Mouse (Mus musculus) liver, adult (tissue): ENCODE measurements around the gene Bcr.

Experiments
- GATA4 ChIP-seq: IDR thresholded peaks from 2 replicates; pipeline ENCODE4 v1.6.1; 2014; ENCODE audit warnings: mild to moderate bottlenecking, low read length; ENCODE audit not compliant: insufficient replicate concordance

Bcr gene

GRCm38 (mm10) chr10:75130372-75131046, 70.1 kb downstream of the Bcr start:
- no peak for TF ChIP-seq GATA4

DNA sequence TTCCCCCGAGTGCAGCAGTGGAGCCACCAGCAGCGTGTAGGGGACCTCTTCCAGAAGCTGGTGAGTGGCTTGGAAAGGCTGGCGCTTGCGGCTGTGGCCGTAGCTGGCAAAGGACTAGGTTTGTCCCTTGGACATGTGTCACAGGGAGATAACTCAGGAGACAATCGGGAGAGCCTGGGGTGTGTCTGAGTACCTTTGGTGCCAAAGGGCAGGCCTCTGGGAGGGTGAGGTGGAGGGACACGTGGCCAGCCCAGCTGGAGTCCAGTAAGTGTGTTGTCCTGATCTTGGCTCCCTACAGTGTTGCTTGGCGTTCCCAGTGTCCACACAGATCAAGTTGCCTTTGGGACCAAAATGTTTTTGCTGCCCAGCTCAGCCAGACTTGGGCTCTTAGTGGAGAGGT, 71.2 kb downstream of the Bcr start:
- TF ChIP-seq GATA4: peak; percentile 43; the same call in 1 of the 2 replicates

DNA sequence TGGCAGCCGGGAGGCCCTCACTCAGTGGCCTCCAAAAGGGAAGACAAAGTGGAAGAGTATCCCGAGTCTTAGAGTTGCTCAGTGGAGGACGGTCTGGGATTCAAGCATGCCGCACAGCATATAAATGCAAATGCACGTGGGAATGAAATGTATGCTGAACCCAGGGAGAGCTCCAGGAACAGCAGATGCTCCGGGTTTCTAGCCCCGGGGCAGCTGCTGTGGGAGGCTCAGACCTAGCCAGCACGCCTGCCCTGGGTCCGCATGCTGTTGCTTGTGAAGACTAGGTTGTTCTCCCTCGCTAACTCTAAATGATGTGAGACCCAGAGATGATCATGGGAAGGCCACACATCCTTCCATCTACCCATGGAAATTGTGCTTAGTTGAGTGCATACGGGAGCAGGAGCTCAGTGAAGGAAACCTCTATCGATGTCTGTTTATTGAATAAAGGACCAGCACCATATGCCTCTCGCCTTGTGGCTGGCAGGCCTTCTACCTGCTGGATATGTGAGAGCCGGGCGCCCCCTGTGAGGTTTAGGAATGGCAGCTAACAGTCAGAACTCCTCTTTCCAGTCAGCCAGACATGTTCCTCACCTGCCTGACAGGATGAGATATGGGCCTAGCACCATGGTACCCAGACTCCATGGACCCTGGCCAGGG, 74.6 kb downstream of the Bcr start:
- no peak for TF ChIP-seq GATA4

- TF ChIP-seq GATA4: no peak
Measured at GRCm38 (mm10) chr10:75135518-75136162, 75.2 kb downstream of the Bcr start.

GRCm38 (mm10) chr10:75137148-75137547, 76.8 kb downstream of the Bcr start:
- TF ChIP-seq GATA4: no peak

GRCm38 (mm10) chr10:75145221-75145620, 84.8 kb downstream of the Bcr start:
- no peak for TF ChIP-seq GATA4

DNA sequence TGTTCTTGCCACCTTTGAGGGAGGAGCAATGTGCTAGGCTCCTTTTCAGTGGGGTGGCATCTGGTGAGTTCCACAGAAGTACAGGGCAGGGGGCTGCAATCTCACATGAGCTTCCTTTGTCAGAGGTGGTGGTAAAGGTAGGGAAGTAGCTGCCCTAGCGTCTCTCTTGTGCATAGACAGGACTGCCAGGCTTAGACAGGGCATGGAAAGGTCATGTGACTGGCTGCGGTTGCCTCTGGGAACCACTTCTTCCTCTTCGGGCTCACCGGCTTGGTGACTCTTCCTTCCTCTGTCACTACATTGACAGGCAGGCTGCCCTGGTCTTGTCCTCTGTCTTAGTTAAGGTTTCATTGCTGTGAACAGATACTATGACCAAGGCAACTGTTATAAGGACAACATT, 85.6 kb downstream of the Bcr start:
- TF ChIP-seq GATA4: no peak

GRCm38 (mm10) chr10:75146619-75147018, 86.2 kb downstream of the Bcr start:
- no peak for TF ChIP-seq GATA4

DNA sequence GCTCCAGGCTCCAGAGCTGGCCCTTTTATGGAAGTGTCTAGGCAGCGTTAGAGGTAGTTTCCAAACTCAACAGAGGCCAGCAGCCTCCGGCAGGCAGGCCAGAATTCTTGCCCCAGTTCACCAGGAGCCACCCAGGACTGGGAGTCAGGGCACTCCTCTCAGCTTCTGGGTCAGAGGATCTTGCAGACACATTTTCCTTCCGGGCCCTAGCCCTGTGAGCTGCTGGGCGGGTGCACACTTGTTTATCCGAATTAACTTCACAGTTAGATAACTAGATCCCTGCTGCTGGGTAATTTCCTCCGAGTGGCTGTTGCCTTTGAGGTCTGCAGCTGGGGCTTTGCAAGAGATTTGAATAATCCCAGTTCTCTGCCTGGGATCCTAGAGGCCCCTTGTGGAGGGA, 87.9 kb downstream of the Bcr start:
- no peak for TF ChIP-seq GATA4

DNA sequence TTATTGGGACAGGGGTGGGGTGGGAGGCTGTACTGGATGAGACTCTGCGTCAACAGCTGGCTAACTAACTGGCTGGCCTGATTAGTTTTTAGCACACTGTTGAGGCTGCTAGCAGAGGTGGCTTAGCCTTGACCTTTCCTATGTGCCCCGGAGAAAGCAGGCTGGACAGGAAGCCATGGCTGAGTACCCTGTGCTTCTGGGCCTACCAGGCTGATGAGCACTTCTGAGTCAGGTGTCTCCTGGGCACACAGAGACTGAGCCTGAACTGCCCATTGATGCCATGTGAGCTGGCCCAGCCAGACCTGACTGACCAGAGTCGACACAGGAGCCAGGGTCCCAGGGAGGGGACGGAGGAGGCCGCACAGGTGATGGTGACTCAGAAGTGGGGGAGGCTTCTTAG, 90.0 kb downstream of the Bcr start:
- no peak for TF ChIP-seq GATA4

- no peak for TF ChIP-seq GATA4
Measured at GRCm38 (mm10) chr10:75151311-75151710, 90.9 kb downstream of the Bcr start.

DNA sequence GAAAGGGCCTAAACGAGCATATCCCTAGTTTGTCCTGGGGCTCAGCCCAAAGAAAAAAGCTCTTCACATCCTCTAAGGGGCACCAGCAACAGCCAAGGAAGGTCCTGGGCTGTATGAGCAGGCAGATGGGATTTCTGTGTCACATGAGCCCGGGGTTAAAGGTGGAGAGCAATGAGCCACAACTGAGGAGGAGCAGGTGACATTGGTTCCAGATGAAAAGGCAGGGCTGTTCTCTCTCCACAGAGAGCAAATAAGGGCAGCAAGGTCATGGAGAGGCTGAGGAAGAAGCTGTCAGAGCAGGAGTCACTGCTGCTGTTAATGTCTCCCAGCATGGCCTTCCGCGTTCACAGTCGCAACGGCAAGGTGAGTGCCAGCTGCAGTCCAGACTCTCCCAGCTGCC, 96.4 kb downstream of the Bcr start:
- no peak for TF ChIP-seq GATA4

DNA sequence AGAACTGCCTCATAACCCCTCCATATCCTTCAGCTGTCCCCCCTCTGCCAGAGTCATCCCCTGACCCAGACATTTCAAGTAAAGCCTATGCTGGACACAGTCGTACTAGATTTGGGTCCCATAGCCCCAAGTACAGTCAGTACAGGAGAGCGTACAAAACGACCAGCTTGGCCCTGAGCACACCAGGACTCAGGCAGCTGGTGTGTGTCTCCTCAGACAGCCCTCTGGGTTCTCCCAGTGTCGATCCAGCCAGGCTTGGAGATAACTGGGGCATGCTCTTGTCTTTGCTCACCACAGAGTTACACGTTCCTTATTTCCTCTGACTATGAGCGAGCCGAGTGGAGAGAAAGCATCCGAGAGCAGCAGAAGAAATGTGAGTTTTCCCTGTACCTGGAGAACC, 97.3 kb downstream of the Bcr start:
- no peak for TF ChIP-seq GATA4

DNA sequence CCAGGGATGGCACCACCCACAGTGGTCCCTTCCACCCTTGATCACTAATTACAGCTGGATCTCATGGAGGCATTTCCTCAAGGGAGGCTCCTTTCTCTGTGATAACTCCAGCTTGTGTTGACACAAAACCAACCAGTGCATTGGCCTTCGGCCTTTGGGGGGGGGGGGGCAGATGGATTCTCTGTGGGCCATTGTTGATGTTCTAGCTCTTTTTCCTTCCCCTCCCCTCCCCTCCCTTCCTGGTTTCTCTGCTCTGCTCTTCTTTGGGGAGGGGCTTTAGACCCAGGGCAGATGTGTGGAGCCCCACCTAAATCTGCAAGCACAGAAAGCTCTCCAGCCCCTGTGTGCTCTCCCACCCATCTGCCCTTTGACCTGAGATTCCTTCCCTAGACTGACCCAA, 98.0 kb downstream of the Bcr start:
- TF ChIP-seq GATA4: no peak

GRCm38 (mm10) chr10:75160171-75160900, 99.9 kb downstream of the Bcr start:
- TF ChIP-seq GATA4: no peak
